24 mouse cellular contexts compared by ENCODE assay signal in the genomic region with DNA sequence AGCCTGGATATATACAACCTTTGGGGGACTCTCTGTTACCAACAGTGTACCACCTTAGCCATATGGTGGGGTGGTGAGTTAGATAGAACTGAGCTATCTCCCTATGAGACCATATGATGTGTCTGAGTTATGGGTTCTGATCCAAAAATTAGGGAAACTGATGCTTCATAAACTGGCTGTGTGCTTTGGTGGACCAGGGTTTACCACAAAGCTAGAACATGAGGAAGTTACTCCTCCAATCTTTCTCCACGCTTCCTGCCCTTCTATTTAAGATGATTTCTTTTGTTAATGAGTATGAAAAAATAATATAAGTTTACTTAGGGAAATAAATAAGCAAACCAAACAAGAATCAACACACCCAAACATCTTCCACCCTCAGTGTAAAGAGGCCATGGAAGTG. TPM values are rescaled to one million over a fixed set of nuclear protein-coding genes. Genes with fewer than 3 reads are reported as not detected.
"Had no signal": no experiment of that assay in that cellular context is flagged by ENCODE, and none has a peak within 500 bp of the region (broad histone marks: within the 10 kb centered on the region; RNA-seq: fewer than 3 reads in every experiment).

No protein-coding gene starts in this region.

- H3K36me3 ChIP-seq: neural tube, embryonic 13.5 days; neural tube, embryonic 15.5 days; stomach, embryonic 15.5 days had no signal

- H3K4me2 ChIP-seq: neural tube, embryonic 13.5 days; neural tube, embryonic 15.5 days; stomach, embryonic 15.5 days had no signal

- H3K9ac ChIP-seq: neural tube, embryonic 13.5 days; neural tube, embryonic 15.5 days; stomach, embryonic 15.5 days had no signal

- H3K9me3 ChIP-seq: neural tube, embryonic 13.5 days; neural tube, embryonic 15.5 days; stomach, embryonic 15.5 days had no signal

- H3K4me3 ChIP-seq: neural tube, embryonic 13.5 days; neural tube, embryonic 15.5 days; stomach, embryonic 15.5 days had no signal

- H3K27ac ChIP-seq: neural tube, embryonic 13.5 days; neural tube, embryonic 15.5 days; stomach, embryonic 15.5 days; stomach, postnatal 0 days had no signal

- H3K4me1 ChIP-seq: neural tube, embryonic 13.5 days; neural tube, embryonic 15.5 days; stomach, embryonic 15.5 days had no signal

- H3K27me3 ChIP-seq: neural tube, embryonic 13.5 days; neural tube, embryonic 15.5 days; stomach, embryonic 15.5 days had no signal

- DNase-seq: retina, postnatal 1 day; right cerebral cortex, adult 18-20 months; right cerebral cortex, postnatal 14 days; right cerebral cortex, postnatal 25 days; right cerebral cortex, postnatal 4 days; spleen, adult 18-20 months; thymus, adult 18-20 months; thymus, adult 2 months; thymus, postnatal 14 days; thymus, postnatal 25 days; thymus, postnatal 36 days; thymus, postnatal 4 days had no signal

RNA-seq across cellular contexts. Expression of gene 4930583I09Rik, which starts 10.8 kb away (rescaled TPM):
- total RNA-seq: neutrophil, adult 5-6 weeks had no signal
- polyA plus RNA-seq: neural tube, embryonic 13.5 days; neural tube, embryonic 14.5 days; neural tube, embryonic 15.5 days; small intestine, adult 2 months; spleen, adult 2 months; stomach, embryonic 14.5 days; stomach, embryonic 15.5 days; stomach, embryonic 16.5 days; stomach, postnatal 0 days; thymus, adult 2 months; thymus, postnatal 0 days; urinary bladder, adult 2 months had no signal
